Mouse (Mus musculus): ENCODE results near the gene Hdac9. TPM values are rescaled to one million over a fixed set of nuclear protein-coding genes. Genes with fewer than 3 reads are reported as not detected.

Hdac9 gene
- polyA plus RNA-seq, 1 experiment = 1.3 TPM

DNA sequence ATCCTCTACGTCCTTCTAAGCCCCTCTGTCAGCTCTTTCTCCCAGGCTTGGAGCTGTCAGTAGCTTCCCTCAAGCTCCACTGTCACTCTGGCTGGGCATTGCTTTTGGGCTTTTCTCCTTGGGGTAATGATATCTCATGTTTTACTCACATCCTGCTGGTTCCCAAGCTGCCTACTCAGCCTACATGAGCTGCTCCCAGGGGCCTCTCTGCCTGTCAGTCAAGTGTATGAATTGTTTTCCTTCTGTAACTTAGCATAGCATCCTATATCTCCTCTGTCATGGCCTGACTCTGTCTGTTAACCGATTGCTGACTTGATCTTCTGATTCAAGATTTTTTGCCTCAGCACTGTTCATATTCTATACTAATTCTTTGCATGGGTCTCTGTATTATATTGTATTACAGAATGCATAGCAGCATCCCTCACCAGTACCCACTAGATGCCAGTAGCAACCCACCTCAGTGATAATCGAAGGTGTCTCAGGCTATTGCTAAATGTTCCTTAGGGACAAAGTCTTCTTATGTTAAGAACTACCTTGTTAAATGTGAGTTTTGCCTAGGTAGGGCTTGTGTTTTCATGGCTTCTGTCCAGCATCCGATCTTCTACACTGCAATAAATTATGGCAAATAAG lies 582.3 kb downstream of the Hdac9 start:
- Histone ChIP-seq H3K27ac (ENCODE audit: insufficient read depth, low read depth, low read length) (no peak overlapping the region), H3K4me1 (ENCODE audit: control insufficient read depth, insufficient read depth, low read length) (no peaks in the 10 kb centered on the region), H3K4me3 (ENCODE audit: insufficient read depth, low read depth, low read length) (no peak overlapping the region), H3K36me3 (ENCODE audit: control insufficient read depth, insufficient read depth, low read length) (no peaks in the 10 kb centered on the region), H3K27me3 (replicated peaks; ENCODE audit: control insufficient read depth, insufficient read depth, low read length) (no peaks in the 10 kb centered on the region)
- no peak for DNase-seq
- 67% methylated on average over 4 of the region's 4 CpGs for WGBS
- TF ChIP-seq POLR2A (IDR thresholded peaks at IDR 0.05; ENCODE audit: low read depth, low read length) (no peak), CTCF (conservative IDR thresholded peaks at IDR 0.05; ENCODE audit: insufficient read depth, insufficient read length, low read depth, low read length) (no peak)

DNA sequence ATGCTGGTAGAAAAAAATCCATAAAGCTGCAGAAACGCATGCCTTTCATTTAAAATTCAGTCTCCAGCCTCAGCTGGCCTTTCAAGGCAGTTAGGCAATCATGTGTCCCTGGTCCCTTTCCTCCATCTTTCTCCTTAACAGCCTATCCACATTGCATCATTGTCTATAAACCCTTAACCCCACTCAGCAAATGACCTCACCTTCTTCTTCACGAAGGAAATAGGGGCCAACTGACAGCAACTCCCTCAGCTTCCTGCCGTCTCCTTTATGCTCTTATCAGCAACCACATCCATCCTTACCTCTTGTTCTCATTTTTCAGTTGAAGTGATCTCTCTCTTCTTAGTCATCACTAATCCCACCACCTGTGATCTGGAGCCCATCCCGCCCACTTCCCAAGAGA lies 584.0 kb downstream of the Hdac9 start:
- Histone ChIP-seq H3K4me3 (ENCODE audit: insufficient read depth, low read depth, low read length) (no peak overlapping the region), H3K27ac (ENCODE audit: insufficient read depth, low read depth, low read length) (no peak overlapping the region), H3K36me3 (ENCODE audit: control insufficient read depth, insufficient read depth, low read length) (no peaks in the 10 kb centered on the region), H3K4me1 (ENCODE audit: control insufficient read depth, insufficient read depth, low read length) (no peaks in the 10 kb centered on the region), H3K27me3 (replicated peaks; ENCODE audit: control insufficient read depth, insufficient read depth, low read length) (no peaks in the 10 kb centered on the region)
- DNase-seq = no peak
- no peak for TF ChIP-seq POLR2A (IDR thresholded peaks at IDR 0.05; ENCODE audit: low read depth, low read length)
- no peak for TF ChIP-seq CTCF (conservative IDR thresholded peaks at IDR 0.05; ENCODE audit: insufficient read depth, insufficient read length, low read depth, low read length)
- 54% methylated on average over 4 of the region's 4 CpGs for whole genome bisulfite sequencing

DNA sequence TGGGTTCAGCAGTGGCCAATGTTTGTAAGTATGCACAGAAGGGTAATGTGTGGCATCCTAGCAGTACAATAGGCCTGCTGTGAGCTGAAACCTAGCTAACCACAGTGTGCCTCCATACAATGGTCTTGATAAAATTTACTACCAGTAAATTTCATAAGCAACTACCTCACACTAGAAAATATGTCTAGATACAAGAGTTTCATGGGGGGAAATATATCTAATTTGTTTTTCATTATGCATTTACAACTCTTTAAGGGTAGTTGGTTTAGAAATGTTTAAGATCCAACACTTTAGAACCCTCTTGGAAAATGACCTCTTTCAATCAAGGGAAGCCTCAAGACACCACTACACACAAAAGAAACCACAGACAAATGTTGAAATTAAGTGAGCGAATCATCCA lies 589.8 kb downstream of the Hdac9 start:
- no peak for DNase-seq
- Histone ChIP-seq H3K27me3 (replicated peaks; ENCODE audit: control insufficient read depth, insufficient read depth, low read length) (no peaks in the 10 kb centered on the region), H3K36me3 (ENCODE audit: control insufficient read depth, insufficient read depth, low read length) (no peaks in the 10 kb centered on the region), H3K4me1 (ENCODE audit: control insufficient read depth, insufficient read depth, low read length) (no peaks in the 10 kb centered on the region), H3K4me3 (ENCODE audit: insufficient read depth, low read depth, low read length) (no peak overlapping the region), H3K27ac (ENCODE audit: insufficient read depth, low read depth, low read length) (no peak overlapping the region)
- TF ChIP-seq POLR2A (IDR thresholded peaks at IDR 0.05; ENCODE audit: low read depth, low read length) = no peak
- TF ChIP-seq CTCF (conservative IDR thresholded peaks at IDR 0.05; ENCODE audit: insufficient read depth, insufficient read length, low read depth, low read length) = no peak
- 94% methylated on average over 1 of the region's 1 CpGs for WGBS

DNA sequence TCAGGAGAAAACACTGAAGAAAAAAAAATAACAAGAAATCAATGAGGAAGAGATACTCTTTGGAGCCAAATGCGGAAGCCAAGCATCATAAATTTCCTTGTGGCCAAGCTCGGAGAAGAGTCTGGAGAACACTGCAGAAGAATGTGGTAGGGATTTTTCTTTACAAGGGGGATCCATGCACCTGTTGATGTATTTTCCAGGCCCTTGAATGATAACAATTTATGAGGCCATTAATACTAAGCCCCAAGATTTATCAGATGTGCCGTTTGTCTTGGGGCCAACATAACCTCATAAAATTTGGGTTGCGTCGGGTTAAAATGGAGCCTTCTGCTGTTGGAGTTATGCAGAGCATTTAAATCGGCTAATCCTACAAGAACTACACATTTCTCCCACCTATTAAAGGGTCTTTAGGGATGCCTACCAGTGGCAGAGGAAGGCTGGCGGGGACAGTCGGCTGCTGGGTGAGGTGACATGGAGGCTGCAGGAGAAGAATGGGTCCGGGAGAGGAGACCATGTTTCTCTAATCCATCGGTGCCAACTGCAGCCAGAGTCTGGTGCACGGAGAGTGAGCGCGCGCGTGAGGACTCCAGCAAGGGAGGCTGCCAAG lies 604.7 kb downstream of the Hdac9 start:
- Histone ChIP-seq H3K27me3 (replicated peaks; ENCODE audit: control insufficient read depth, insufficient read depth, low read length) (no peaks in the 10 kb centered on the region), H3K27ac (ENCODE audit: insufficient read depth, low read depth, low read length) (no peak overlapping the region), H3K4me3 (ENCODE audit: insufficient read depth, low read depth, low read length) (no peak overlapping the region), H3K36me3 (ENCODE audit: control insufficient read depth, insufficient read depth, low read length) (no peaks in the 10 kb centered on the region), H3K4me1 (ENCODE audit: control insufficient read depth, insufficient read depth, low read length) (no peaks in the 10 kb centered on the region)
- DNase-seq = no peak
- TF ChIP-seq CTCF (conservative IDR thresholded peaks at IDR 0.05; ENCODE audit: insufficient read depth, insufficient read length, low read depth, low read length) (no peak), POLR2A (IDR thresholded peaks at IDR 0.05; ENCODE audit: low read depth, low read length) (no peak)
- 70% methylated on average over 15 of the region's 15 CpGs for WGBS

DNA sequence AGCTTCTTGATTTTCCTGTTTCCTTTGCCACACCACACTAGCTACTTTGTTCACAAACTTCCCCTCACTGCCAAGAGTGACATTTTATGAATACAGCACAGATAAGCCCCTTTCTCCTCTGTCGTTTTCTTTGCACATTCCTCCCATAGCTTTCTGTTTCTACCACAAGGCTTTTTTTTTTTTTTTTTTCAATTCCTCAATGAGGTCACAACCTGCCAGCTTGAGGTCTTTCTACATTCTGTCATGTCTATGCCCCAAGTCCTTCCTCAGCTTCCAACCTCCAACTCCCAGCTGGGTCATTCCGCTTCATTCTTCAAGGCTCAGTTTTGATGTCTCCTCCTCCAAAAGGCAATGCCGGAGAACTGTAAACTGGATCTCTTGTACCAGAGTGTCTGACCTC lies 611.4 kb downstream of the Hdac9 start:
- Histone ChIP-seq H3K27me3 (replicated peaks; ENCODE audit: control insufficient read depth, insufficient read depth, low read length) (no peaks in the 10 kb centered on the region; the same call in 1 of the 2 replicates), H3K36me3 (ENCODE audit: control insufficient read depth, insufficient read depth, low read length) (no peaks in the 10 kb centered on the region), H3K4me1 (ENCODE audit: control insufficient read depth, insufficient read depth, low read length) (no peaks in the 10 kb centered on the region), H3K4me3 (ENCODE audit: insufficient read depth, low read depth, low read length) (no peak overlapping the region), H3K27ac (ENCODE audit: insufficient read depth, low read depth, low read length) (no peak overlapping the region)
- DNase-seq = no peak
- TF ChIP-seq CTCF (conservative IDR thresholded peaks at IDR 0.05; ENCODE audit: insufficient read depth, insufficient read length, low read depth, low read length) (no peak), POLR2A (IDR thresholded peaks at IDR 0.05; ENCODE audit: low read depth, low read length) (no peak)
- 55% methylated on average over 3 of the region's 3 CpGs for WGBS

DNA sequence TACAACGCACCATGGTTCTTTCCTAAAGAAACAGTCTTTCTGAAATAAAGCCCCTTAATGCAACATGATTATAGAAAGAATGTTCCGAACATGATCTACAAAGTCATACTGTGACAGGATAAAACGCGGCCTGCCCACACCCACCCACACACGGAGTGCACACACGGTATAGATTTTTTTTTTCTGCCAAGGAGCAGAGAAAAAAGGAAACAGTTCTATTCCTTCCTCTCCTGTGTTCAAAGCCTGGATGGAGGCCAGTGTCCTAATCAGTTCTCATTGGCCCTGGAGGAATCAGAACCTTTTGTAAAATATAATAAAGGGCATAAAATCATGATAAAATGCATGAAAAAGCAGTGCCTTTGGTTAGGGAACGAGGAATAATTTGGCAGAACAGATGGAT lies 624.5 kb downstream of the Hdac9 start:
- H3K4me3 ChIP-seq (ENCODE audit: insufficient read depth, low read depth, low read length) = no peak overlapping the region
- no peak for DNase-seq
- WGBS = 77% methylated on average over 7 of the region's 7 CpGs
- no peak for TF ChIP-seq CTCF (conservative IDR thresholded peaks at IDR 0.05; ENCODE audit: insufficient read depth, insufficient read length, low read depth, low read length)
- TF ChIP-seq POLR2A (IDR thresholded peaks at IDR 0.05; ENCODE audit: low read depth, low read length) = no peak
- no peaks in the 10 kb centered on the region for H3K4me1 ChIP-seq (ENCODE audit: control insufficient read depth, insufficient read depth, low read length)
- H3K27me3 ChIP-seq (replicated peaks; ENCODE audit: control insufficient read depth, insufficient read depth, low read length) = no peaks in the 10 kb centered on the region
- no peak overlapping the region for H3K27ac ChIP-seq (ENCODE audit: insufficient read depth, low read depth, low read length)
- H3K36me3 ChIP-seq (ENCODE audit: control insufficient read depth, insufficient read depth, low read length) = no peaks in the 10 kb centered on the region

DNA sequence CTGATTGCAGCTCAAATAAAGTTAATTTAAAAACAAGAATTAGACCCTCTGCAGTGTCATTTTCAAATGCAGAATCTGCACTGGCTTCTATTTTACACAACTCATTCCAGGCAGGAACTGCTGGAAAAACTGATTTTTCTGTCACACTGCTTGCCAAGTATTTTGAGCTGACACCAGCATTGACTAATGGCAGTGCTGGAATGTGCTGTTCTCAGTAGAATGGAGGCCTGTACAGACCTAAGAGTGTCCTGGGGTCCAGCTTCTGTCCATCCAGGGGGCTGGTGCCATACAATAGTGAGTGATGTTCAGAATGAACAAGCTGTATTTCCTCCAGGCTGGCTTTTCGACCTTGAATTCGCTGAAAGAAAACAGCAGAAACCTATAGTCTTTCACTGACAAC lies 629.7 kb downstream of the Hdac9 start:
- TF ChIP-seq POLR2A (IDR thresholded peaks at IDR 0.05; ENCODE audit: low read depth, low read length) = no peak
- TF ChIP-seq CTCF (conservative IDR thresholded peaks at IDR 0.05; ENCODE audit: insufficient read depth, insufficient read length, low read depth, low read length) = no peak
- H3K27ac ChIP-seq (ENCODE audit: insufficient read depth, low read depth, low read length) = no peak overlapping the region
- WGBS = 33% methylated on average over 2 of the region's 2 CpGs
- DNase-seq = no peak
- H3K36me3 ChIP-seq (ENCODE audit: control insufficient read depth, insufficient read depth, low read length) = no peaks in the 10 kb centered on the region
- no peak overlapping the region for H3K4me3 ChIP-seq (ENCODE audit: insufficient read depth, low read depth, low read length)
- H3K27me3 ChIP-seq (replicated peaks; ENCODE audit: control insufficient read depth, insufficient read depth, low read length) = no peaks in the 10 kb centered on the region
- H3K4me1 ChIP-seq (ENCODE audit: control insufficient read depth, insufficient read depth, low read length) = no peaks in the 10 kb centered on the region
